Mouse (Mus musculus): ENCODE measurements around the gene Olfr1440. TPM values are rescaled to one million over a fixed set of nuclear protein-coding genes. Genes with fewer than 3 reads are reported as not detected.
A peak's percentile ranks its signal among the peaks of the same experiment; 100 is the strongest.

Gene Olfr1440
- total and polyA plus RNA-seq, 2 experiments, result not detected

DNA sequence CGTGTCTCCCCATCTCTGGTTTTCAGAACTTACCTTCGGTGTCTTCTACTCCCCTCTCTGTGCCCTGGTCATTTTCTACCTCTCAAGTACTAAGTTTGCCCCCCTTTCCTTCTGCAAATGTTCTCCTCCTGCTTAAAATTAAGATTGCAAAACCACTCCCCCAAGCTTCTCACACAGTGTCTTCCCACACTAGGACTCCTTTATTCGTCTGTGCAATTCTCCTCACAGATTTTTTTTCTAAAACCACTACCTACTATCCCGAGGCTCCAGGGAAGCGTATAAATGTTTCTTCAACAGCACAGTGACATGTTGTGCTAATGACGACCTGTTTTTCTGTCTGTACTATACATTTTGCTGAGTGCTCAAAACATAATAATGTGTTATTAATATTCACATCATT is 33.5 kb downstream of the Olfr1440 start:
- H3K79me2 ChIP-seq (ENCODE audit: control insufficient read depth, insufficient read depth, low read length), result no peaks in the 10 kb centered on the region
- TF ChIP-seq CTCF (IDR thresholded peaks at IDR 0.05; ENCODE audit: low read depth, low read length) (no peak), POLR2A (IDR thresholded peaks at IDR 0.05; ENCODE audit: extremely low read depth, insufficient read depth, low read length) (no peak)
- H3K27ac ChIP-seq (replicated peaks; ENCODE audit: insufficient read depth, low read depth, low read length), result no peak overlapping the region
- H3K9ac ChIP-seq (ENCODE audit: low read depth, low read length), result no peak overlapping the region
- WGBS, result 77% methylated on average over 6 of the region's 6 CpGs
- no peaks in the 10 kb centered on the region for H3K36me3 ChIP-seq (ENCODE audit: control insufficient read depth, insufficient read depth, low read length)
- H3K27me3 ChIP-seq (ENCODE audit: control insufficient read depth, insufficient read depth, low read length), result no peaks in the 10 kb centered on the region; the same call in 1 of the 2 replicates
- H3K4me3 ChIP-seq (ENCODE audit: insufficient read depth, low read depth, low read length), result no peak overlapping the region
- H3K4me1 ChIP-seq (ENCODE audit: control insufficient read depth, insufficient read depth, low read length), result no peaks in the 10 kb centered on the region
- no peak for DNase-seq (ENCODE audit: extremely low read depth, low read depth, low spot score)

DNA sequence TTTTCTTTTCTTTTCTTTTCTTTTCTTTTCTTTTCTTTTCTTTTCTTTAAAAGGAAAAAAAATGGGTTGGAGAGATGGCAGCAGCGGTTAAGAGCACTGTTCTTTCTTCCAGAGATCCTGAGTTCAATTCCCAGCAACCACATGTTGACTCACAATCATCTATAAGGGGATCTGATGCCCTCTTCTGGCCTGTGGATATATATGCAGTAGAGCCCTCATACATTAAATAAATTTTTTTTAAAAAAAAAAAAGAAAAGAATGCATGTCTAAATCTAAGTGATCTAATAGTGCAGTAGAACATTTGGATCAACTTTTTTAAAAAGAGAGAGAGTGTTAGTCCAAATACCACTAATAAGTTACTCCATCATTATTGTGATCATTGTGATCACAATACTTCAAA is 34.6 kb downstream of the Olfr1440 start:
- Histone ChIP-seq H3K27ac (replicated peaks; ENCODE audit: insufficient read depth, low read depth, low read length) (no peak overlapping the region), H3K36me3 (ENCODE audit: control insufficient read depth, insufficient read depth, low read length) (no peaks in the 10 kb centered on the region), H3K79me2 (ENCODE audit: control insufficient read depth, insufficient read depth, low read length) (no peaks in the 10 kb centered on the region), H3K4me1 (ENCODE audit: control insufficient read depth, insufficient read depth, low read length) (no peaks in the 10 kb centered on the region), H3K27me3 (ENCODE audit: control insufficient read depth, insufficient read depth, low read length) (no peaks in the 10 kb centered on the region; the same call in 1 of the 2 replicates), H3K4me3 (ENCODE audit: insufficient read depth, low read depth, low read length) (no peak overlapping the region), H3K9ac (ENCODE audit: low read depth, low read length) (no peak overlapping the region)
- no peak for DNase-seq (ENCODE audit: extremely low read depth, low read depth, low spot score)
- WGBS, result 71% methylated on average over 1 of the region's 1 CpGs
- no peak for TF ChIP-seq CTCF (IDR thresholded peaks at IDR 0.05; ENCODE audit: low read depth, low read length)
- no peak for TF ChIP-seq POLR2A (IDR thresholded peaks at IDR 0.05; ENCODE audit: extremely low read depth, insufficient read depth, low read length)

DNA sequence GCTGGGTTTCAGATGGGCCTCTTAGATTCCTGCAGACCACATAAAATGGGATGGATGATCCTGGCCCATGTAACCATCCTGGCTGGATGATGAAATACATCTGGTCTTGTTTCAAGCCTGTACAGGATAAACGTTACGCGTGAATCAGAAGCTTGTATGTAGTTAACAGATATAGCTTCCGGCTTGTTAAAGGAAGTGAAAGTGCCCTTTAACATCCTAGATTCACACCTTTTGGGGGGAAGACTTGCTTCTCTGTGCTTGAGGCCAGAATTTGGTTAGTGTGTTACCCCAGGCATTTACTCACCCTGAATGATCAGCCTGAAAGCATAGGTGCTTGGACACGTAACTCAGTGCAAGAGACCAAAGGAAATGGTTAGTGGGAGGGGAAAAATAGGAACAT is 40.0 kb downstream of the Olfr1440 start:
- H3K36me3 ChIP-seq (ENCODE audit: control insufficient read depth, insufficient read depth, low read length), result no peaks in the 10 kb centered on the region
- 74% methylated on average over 5 of the region's 5 CpGs for WGBS
- H3K79me2 ChIP-seq (ENCODE audit: control insufficient read depth, insufficient read depth, low read length), result no peaks in the 10 kb centered on the region

DNA sequence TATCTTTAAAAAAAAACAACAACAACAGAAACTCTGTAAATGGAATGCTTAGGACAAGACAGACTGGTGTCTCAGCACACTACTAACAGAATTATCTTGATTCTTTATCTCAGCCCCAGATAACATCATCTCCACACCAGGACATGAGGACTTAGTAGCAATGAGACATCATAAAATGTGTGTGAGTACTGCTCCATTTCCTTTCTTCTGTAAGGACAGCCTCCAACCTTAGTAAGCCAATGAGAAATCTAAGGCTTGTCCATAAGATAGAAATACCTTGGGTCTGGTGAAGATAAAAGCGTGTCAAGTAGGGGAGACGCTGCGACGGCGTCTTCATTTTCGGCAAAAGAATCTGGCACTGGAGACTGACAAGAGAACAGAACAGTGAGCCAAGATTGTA is 40.5 kb downstream of the Olfr1440 start, which contains the start of gene Pfpl:
TSS of gene Pfpl (plus strand) at position 301 of the 400 bp plus-strand sequence.
- Histone ChIP-seq H3K27ac (replicated peaks; ENCODE audit: insufficient read depth, low read depth, low read length) (no peak within 1 kb of the TSS), H3K27me3 (ENCODE audit: control insufficient read depth, insufficient read depth, low read length) (no peaks in the 10 kb centered on the region), H3K9ac (ENCODE audit: low read depth, low read length) (no peak within 1 kb of the TSS), H3K4me3 (ENCODE audit: insufficient read depth, low read depth, low read length) (no peak within 1 kb of the TSS), H3K36me3 (ENCODE audit: control insufficient read depth, insufficient read depth, low read length) (no peaks in the 10 kb centered on the region), H3K4me1 (ENCODE audit: control insufficient read depth, insufficient read depth, low read length) (no peaks in the 10 kb centered on the region), H3K79me2 (ENCODE audit: control insufficient read depth, insufficient read depth, low read length) (no peaks in the 10 kb centered on the region)
- DNase-seq (ENCODE audit: extremely low read depth, low read depth, low spot score), result no peak
- WGBS, result 90% methylated on average over 6 of the region's 6 CpGs
- TF ChIP-seq POLR2A (IDR thresholded peaks at IDR 0.05; ENCODE audit: extremely low read depth, insufficient read depth, low read length), result no peak
- no peak for TF ChIP-seq CTCF (IDR thresholded peaks at IDR 0.05; ENCODE audit: low read depth, low read length)

More for the DNA sequence above, 40.0 kb downstream of the Olfr1440 start:
- Histone ChIP-seq H3K4me1 (ENCODE audit: control insufficient read depth, insufficient read depth, low read length) (no peaks in the 10 kb centered on the region), H3K9ac (ENCODE audit: low read depth, low read length) (no peak overlapping the region), H3K4me3 (ENCODE audit: insufficient read depth, low read depth, low read length) (no peak overlapping the region), H3K27me3 (ENCODE audit: control insufficient read depth, insufficient read depth, low read length) (no peaks in the 10 kb centered on the region), H3K27ac (replicated peaks; ENCODE audit: insufficient read depth, low read depth, low read length) (no peak overlapping the region)
- DNase-seq (ENCODE audit: extremely low read depth, low read depth, low spot score), result no peak
- no peak for TF ChIP-seq CTCF (IDR thresholded peaks at IDR 0.05; ENCODE audit: low read depth, low read length)
- TF ChIP-seq POLR2A (IDR thresholded peaks at IDR 0.05; ENCODE audit: extremely low read depth, insufficient read depth, low read length), result no peak

DNA sequence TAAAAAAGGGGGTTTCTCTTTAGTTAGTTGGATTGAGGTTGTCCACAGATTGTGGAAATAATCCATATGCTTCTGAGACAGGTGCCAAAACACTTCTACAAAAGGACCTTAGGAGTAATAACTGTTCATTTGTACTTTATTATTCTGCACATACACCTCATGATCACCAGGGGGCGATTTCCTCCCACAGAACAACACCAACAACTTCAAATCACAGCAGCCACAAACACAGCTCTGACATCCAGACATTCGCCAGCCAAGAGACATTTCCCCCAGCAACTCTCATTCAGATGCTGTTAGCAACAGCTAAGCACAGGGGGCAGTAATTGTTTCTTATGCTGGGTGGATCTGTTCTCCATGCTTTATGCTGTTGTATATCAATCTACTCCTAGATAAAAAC is 46.0 kb downstream of the Olfr1440 start:
- no peaks in the 10 kb centered on the region for H3K36me3 ChIP-seq (ENCODE audit: control insufficient read depth, insufficient read depth, low read length)
- DNase-seq (ENCODE audit: extremely low read depth, low read depth, low spot score), result peak; percentile 54
- no peaks in the 10 kb centered on the region for H3K79me2 ChIP-seq (ENCODE audit: control insufficient read depth, insufficient read depth, low read length)
- no peak overlapping the region for H3K27ac ChIP-seq (replicated peaks; ENCODE audit: insufficient read depth, low read depth, low read length)
- H3K27me3 ChIP-seq (ENCODE audit: control insufficient read depth, insufficient read depth, low read length), result no peaks in the 10 kb centered on the region
- H3K4me3 ChIP-seq (ENCODE audit: insufficient read depth, low read depth, low read length), result no peak overlapping the region
- no peaks in the 10 kb centered on the region for H3K4me1 ChIP-seq (ENCODE audit: control insufficient read depth, insufficient read depth, low read length)
- no peak overlapping the region for H3K9ac ChIP-seq (ENCODE audit: low read depth, low read length)
- WGBS, result 7% methylated on average over 2 of the region's 2 CpGs
- no peak for TF ChIP-seq POLR2A (IDR thresholded peaks at IDR 0.05; ENCODE audit: extremely low read depth, insufficient read depth, low read length)
- peak; percentile 33 for TF ChIP-seq CTCF (IDR thresholded peaks at IDR 0.05; ENCODE audit: low read depth, low read length)

DNA sequence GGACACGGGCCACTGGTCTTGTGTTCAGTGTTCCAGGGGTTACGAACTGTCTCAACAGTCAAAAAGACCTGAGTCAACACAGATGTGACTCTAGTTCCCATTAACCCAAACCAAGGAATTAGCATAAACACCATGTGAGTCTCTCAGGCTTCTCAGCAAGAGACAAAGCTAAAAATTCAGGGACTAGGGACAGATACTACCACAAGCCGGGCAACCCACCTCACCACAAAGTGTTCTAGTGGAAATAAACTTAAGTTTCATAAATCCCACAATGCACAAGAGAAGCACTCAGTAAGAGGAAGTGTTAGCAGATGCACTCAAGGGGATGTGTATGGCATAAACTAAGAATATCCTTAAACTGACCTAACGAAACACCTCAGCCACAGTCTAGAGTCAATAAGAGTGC is 47.9 kb downstream of the Olfr1440 start:
- H3K27ac ChIP-seq (replicated peaks; ENCODE audit: insufficient read depth, low read depth, low read length), result 0 out of 2 replicates have a peak overlapping the region, but pooled peaks have one; percentile 26
- TF ChIP-seq CTCF (IDR thresholded peaks at IDR 0.05; ENCODE audit: low read depth, low read length), result no peak
- TF ChIP-seq POLR2A (IDR thresholded peaks at IDR 0.05; ENCODE audit: extremely low read depth, insufficient read depth, low read length), result no peak
- no peak overlapping the region for H3K4me3 ChIP-seq (ENCODE audit: insufficient read depth, low read depth, low read length)
- peaks cover 5% of the 10 kb centered on the region; the same call in 1 of the 2 replicates for H3K4me1 ChIP-seq (ENCODE audit: control insufficient read depth, insufficient read depth, low read length)
- H3K79me2 ChIP-seq (ENCODE audit: control insufficient read depth, insufficient read depth, low read length), result no peaks in the 10 kb centered on the region
- no peaks in the 10 kb centered on the region for H3K27me3 ChIP-seq (ENCODE audit: control insufficient read depth, insufficient read depth, low read length)
- peak; percentile 37 for DNase-seq (ENCODE audit: extremely low read depth, low read depth, low spot score)
- 79% methylated on average over 4 of the region's 4 CpGs for WGBS
- H3K9ac ChIP-seq (ENCODE audit: low read depth, low read length), result no peak overlapping the region
- H3K36me3 ChIP-seq (ENCODE audit: control insufficient read depth, insufficient read depth, low read length), result no peaks in the 10 kb centered on the region
